Mouse (Mus musculus) intestine, postnatal 0 days (tissue): ENCODE measurements at regions not wholly inside any gene's neighbourhood (a gene's known extent, or its start where the extent isn't known, plus 50 kb on each side); places are given as distances from the start of the nearest gene placed in this dataset.

Experiments
- ATAC-seq: fragments of 200-750 bp; cut with Nextera tagmentation; 2 replicates; pipeline ENCODE4 v1.8.0; 2017; ENCODE audit warnings: mild to moderate bottlenecking, moderate TSS enrichment, moderate library complexity
- H3K27ac ChIP-seq: fragments of 300-500 bp; sonication (generic); 2 replicates; pipeline ENCODE4 v1.5.1; 2014; ENCODE audit warnings: mild to moderate bottlenecking, low read depth, low read length, moderate library complexity
- H3K27me3 ChIP-seq: fragments of 300-500 bp; sonication (generic); replicated peaks from 2 replicates; pipeline ENCODE4 v1.6.1; 2014; ENCODE audit warnings: low read length, mixed read lengths; ENCODE audit not compliant: control insufficient read depth, insufficient read depth
- H3K36me3 ChIP-seq: fragments of 300-500 bp; sonication (generic); 2 replicates; pipeline ENCODE4 v1.6.1; 2014; ENCODE audit warnings: mild to moderate bottlenecking, moderate library complexity; ENCODE audit not compliant: control insufficient read depth, insufficient read depth
- H3K4me1 ChIP-seq: fragments of 300-500 bp; sonication (generic); replicated peaks from 2 replicates; pipeline ENCODE4 v1.6.1; 2014; ENCODE audit warnings: antibody characterized with exemption, low read length, mixed read lengths; ENCODE audit not compliant: control insufficient read depth, insufficient read depth
- H3K4me2 ChIP-seq: fragments of 300-500 bp; sonication (generic); replicated peaks from 2 replicates; pipeline ENCODE4 v1.6.1; 2014; ENCODE audit warnings: low read depth, mild to moderate bottlenecking, moderate library complexity
- H3K4me3 ChIP-seq: fragments of 300-500 bp; sonication (generic); 2 replicates; pipeline ENCODE4 v1.5.1; 2014; ENCODE audit warnings: low read depth, low read length
- H3K9ac ChIP-seq: fragments of 300-500 bp; sonication (generic); 2 replicates; pipeline ENCODE4 v1.6.1; 2014; ENCODE audit warnings: mild to moderate bottlenecking, low read depth, low read length
- H3K9me3 ChIP-seq: fragments of 300-500 bp; sonication (generic); 2 replicates; pipeline ENCODE4 v1.6.1; 2016; ENCODE audit warnings: mixed run types; ENCODE audit not compliant: control insufficient read depth
- CTCF ChIP-seq: sonication (generic); IDR thresholded peaks from 2 replicates; pipeline ENCODE4 v1.5.1; 2016; ENCODE audit warnings: low read depth, mild to moderate bottlenecking, control low read depth, antibody characterized with exemption, moderate library complexity
- WGBS: fragments of 180-500 bp; shearing (Covaris S2); extraction: QIAGEN DNeasy Blood & Tissue Kit; methylation state at CpG from one replicate; pipeline ENCODE4 v1.1.7; 2014; 5-methylcytosine and 5-hydroxymethylcytosine counted together

GRCm38 (mm10) chr3:132237344-132237743, 152.3 kb downstream of the Dkk2 start:
- no peak overlapping the region for H3K4me2 ChIP-seq
- no peak overlapping the region for H3K4me3 ChIP-seq
- no peaks in the 10 kb centered on the region for H3K36me3 ChIP-seq
- H3K4me1 ChIP-seq, result no peaks in the 10 kb centered on the region
- no peak overlapping the region for H3K27ac ChIP-seq
- no peak for ATAC-seq
- no peak for TF ChIP-seq CTCF
- WGBS, result 75% methylated on average over 3 of the region's 3 CpGs
- H3K9ac ChIP-seq, result no peak overlapping the region
- H3K27me3 ChIP-seq, result no peaks in the 10 kb centered on the region
- no peaks in the 10 kb centered on the region for H3K9me3 ChIP-seq

- Histone ChIP-seq H3K27me3 (no peaks in the 10 kb centered on the region), H3K4me2 (no peak overlapping the region), H3K4me1 (no peaks in the 10 kb centered on the region), H3K36me3 (no peaks in the 10 kb centered on the region), H3K27ac (no peak overlapping the region), H3K4me3 (no peak overlapping the region), H3K9me3 (no peaks in the 10 kb centered on the region), H3K9ac (no peak overlapping the region)
- 84% methylated on average over 1 of the region's 1 CpGs for WGBS
- ATAC-seq, result no peak
- no peak for TF ChIP-seq CTCF
Observed at GRCm38 (mm10) chr3:132257834-132258233, 172.7 kb downstream of the Dkk2 start.

GRCm38 (mm10) chr3:132269641-132270040, 184.5 kb downstream of the Dkk2 start:
- H3K4me3 ChIP-seq, result no peak overlapping the region
- H3K9me3 ChIP-seq, result no peaks in the 10 kb centered on the region
- H3K27ac ChIP-seq, result no peak overlapping the region
- H3K9ac ChIP-seq, result no peak overlapping the region
- no peak for TF ChIP-seq CTCF
- H3K36me3 ChIP-seq, result no peaks in the 10 kb centered on the region
- 73% methylated on average over 1 of the region's 1 CpGs for WGBS
- H3K27me3 ChIP-seq, result no peaks in the 10 kb centered on the region
- no peak for ATAC-seq
- no peaks in the 10 kb centered on the region for H3K4me1 ChIP-seq
- H3K4me2 ChIP-seq, result no peak overlapping the region

GRCm38 (mm10) chr3:132274786-132275185, 189.7 kb downstream of the Dkk2 start:
- no peak for ATAC-seq
- TF ChIP-seq CTCF, result no peak
- H3K9me3 ChIP-seq, result no peaks in the 10 kb centered on the region
- H3K27me3 ChIP-seq, result no peaks in the 10 kb centered on the region
- H3K27ac ChIP-seq, result no peak overlapping the region
- no peaks in the 10 kb centered on the region for H3K36me3 ChIP-seq
- H3K4me3 ChIP-seq, result no peak overlapping the region
- no peak overlapping the region for H3K9ac ChIP-seq
- H3K4me2 ChIP-seq, result no peak overlapping the region
- WGBS, result 73% methylated on average over 10 of the region's 10 CpGs
- no peaks in the 10 kb centered on the region for H3K4me1 ChIP-seq

GRCm38 (mm10) chr3:132277771-132278170, 192.7 kb downstream of the Dkk2 start:
- Histone ChIP-seq H3K27ac (no peak overlapping the region), H3K27me3 (no peaks in the 10 kb centered on the region), H3K9ac (no peak overlapping the region), H3K4me2 (no peak overlapping the region), H3K9me3 (no peaks in the 10 kb centered on the region), H3K4me3 (no peak overlapping the region), H3K4me1 (no peaks in the 10 kb centered on the region), H3K36me3 (no peaks in the 10 kb centered on the region)
- TF ChIP-seq CTCF, result no peak
- no peak for ATAC-seq
- 39% methylated on average over 1 of the region's 1 CpGs for WGBS

GRCm38 (mm10) chr3:132287714-132288113, 202.6 kb downstream of the Dkk2 start:
- 51% methylated on average over 3 of the region's 3 CpGs for WGBS
- ATAC-seq, result no peak
- Histone ChIP-seq H3K9ac (no peak overlapping the region), H3K9me3 (no peaks in the 10 kb centered on the region), H3K4me1 (no peaks in the 10 kb centered on the region), H3K27me3 (no peaks in the 10 kb centered on the region), H3K4me3 (no peak overlapping the region), H3K36me3 (no peaks in the 10 kb centered on the region), H3K4me2 (no peak overlapping the region), H3K27ac (no peak overlapping the region)
- no peak for TF ChIP-seq CTCF

GRCm38 (mm10) chr3:132326961-132327360, 241.9 kb downstream of the Dkk2 start:
- no peak for TF ChIP-seq CTCF
- Histone ChIP-seq H3K36me3 (no peaks in the 10 kb centered on the region), H3K27ac (no peak overlapping the region), H3K27me3 (no peaks in the 10 kb centered on the region), H3K4me3 (no peak overlapping the region), H3K9ac (no peak overlapping the region), H3K4me1 (no peaks in the 10 kb centered on the region), H3K4me2 (no peak overlapping the region), H3K9me3 (no peaks in the 10 kb centered on the region)
- ATAC-seq, result no peak
- 76% methylated on average over 4 of the region's 4 CpGs for WGBS
